Mouse (Mus musculus): ENCODE measurements around the gene Mterf4. TPM values are rescaled to one million over a fixed set of nuclear protein-coding genes. Genes with fewer than 3 reads are reported as not detected.

The Mterf4 gene
- total RNA-seq (2023), result 1 to 10 TPM; 5.8 to 8.0 TPM

GRCm38 (mm10) chr1:93305581-93306337, at the start of gene Mterf4:
Mterf4 (minus strand) TSS chr1:93305915.

GRCm38 (mm10) chr1:93342648-93343503, 37.2 kb upstream of the Mterf4 start, which contains the start of the genes Ppp1r7 and Pask:
Ppp1r7 (plus strand) TSS chr1:93342854.
Pask (minus strand) TSS chr1:93343482.

Other genes with a start within 250 kb of the Mterf4 start
- 1 to 10 TPM; 1.0 to 1.5 TPM for gene Kif1a, start 204.0 kb downstream of the Mterf4 start, total RNA-seq (2023)
- gene Agxt, start 170.7 kb downstream of the Mterf4 start, total RNA-seq (2023), result not detected
- not detected for gene 2310007B03Rik, start 145.0 kb downstream of the Mterf4 start, total RNA-seq (2023)
- under 1 TPM; 0.21 to 0.27 TPM for gene Crocc2, start 137.2 kb downstream of the Mterf4 start, total RNA-seq (2023)
- gene Sned1, start 70.1 kb downstream of the Mterf4 start, total RNA-seq (2023), result 10 to 100 TPM in 1 of 2 experiments, 1 to 10 TPM in 1; 9.2 to 12.2 TPM
- gene Ppp1r7, start 36.9 kb upstream of the Mterf4 start, total RNA-seq (2023), result 10 to 100 TPM; 14.2 to 14.3 TPM
- 1 to 10 TPM in 1 of 2 experiments, under 1 TPM in 1; 0.64 to 2.0 TPM for gene Pask, start 37.6 kb upstream of the Mterf4 start, total RNA-seq (2023)
- gene Ano7, start 68.0 kb upstream of the Mterf4 start, total RNA-seq (2023), result not detected
- gene Hdlbp, start 172.9 kb upstream of the Mterf4 start, total RNA-seq (2023), result 100 to 1,000 TPM; 182 to 208 TPM
- 1 to 10 TPM; 9.0 to 9.3 TPM for gene Farp2, start 206.2 kb upstream of the Mterf4 start, total RNA-seq (2023)